Comparison of ENCODE assay signal across 28 mouse cellular contexts in the genomic region with DNA sequence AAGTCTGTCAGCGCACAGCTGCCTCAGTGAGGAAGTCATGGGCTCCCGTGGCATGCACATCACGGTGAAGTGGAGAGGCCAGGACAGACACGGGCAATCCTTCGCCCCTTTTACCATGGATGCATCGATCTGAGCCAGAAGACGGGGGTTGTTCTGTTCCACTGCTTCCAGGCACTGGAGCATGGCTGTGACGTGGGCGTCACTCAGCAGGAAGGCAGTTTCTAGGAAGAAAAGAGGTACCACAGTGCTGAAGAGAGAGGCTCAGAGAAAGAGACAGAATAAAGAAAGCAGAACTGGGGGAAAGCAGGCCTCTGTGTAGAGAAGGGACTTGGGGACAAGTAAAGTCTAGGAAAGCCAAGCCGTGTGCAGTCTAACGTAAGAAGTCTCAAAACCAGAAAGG. TPM values are rescaled to one million over a fixed set of nuclear protein-coding genes. Genes with fewer than 3 reads are reported as not detected.
"Had no signal": no experiment of that assay in that cellular context is flagged by ENCODE, and none has a peak within 500 bp of the region (broad histone marks: within the 10 kb centered on the region; RNA-seq: fewer than 3 reads in every experiment).

No protein-coding gene starts in this region.

- DNase-seq: gastrocnemius, postnatal 14 days; heart, adult 18-20 months; heart, postnatal 10 days; heart, postnatal 4 days; kidney, adult 18-20 months; kidney, adult 8-10 months; kidney, postnatal 14 days; kidney, postnatal 36 days; layer of hippocampus, adult 9-11 months; layer of hippocampus, postnatal 36 days had no signal

- ATAC-seq: forebrain, embryonic 16.5 days; hindbrain, embryonic 16.5 days; inflammation-experienced regulatory T-cells, adult 6 months; intestine, embryonic 15.5 days; intestine, postnatal 0 days; liver, embryonic 12.5 days had no signal

RNA-seq across cellular contexts. Expression of gene Smbd1, which starts 36.8 kb away (rescaled TPM):
- total RNA-seq: gastrocnemius, adult 8-10 months; gastrocnemius, postnatal 14 days; gastrocnemius, postnatal 4 days; granulocyte monocyte progenitor cell, adult 5-6 weeks; heart, adult 18-20 months; heart, adult 8-10 months; heart, postnatal 10 days; heart, postnatal 25 days; heart, postnatal 4 days; layer of hippocampus, adult 18-20 months; layer of hippocampus, adult 8-10 months; layer of hippocampus, postnatal 14 days; layer of hippocampus, postnatal 36 days; left cerebral cortex, adult 8-10 months; left cerebral cortex, postnatal 14 days; left cerebral cortex, postnatal 36 days; liver, adult 2 months had no signal

RNA-seq across cellular contexts. Expression of gene Muc20, which starts 49.9 kb away (rescaled TPM):
- total RNA-seq: granulocyte monocyte progenitor cell, adult 5-6 weeks; layer of hippocampus, adult 18-20 months; layer of hippocampus, postnatal 14 days; layer of hippocampus, postnatal 36 days; left cerebral cortex, adult 8-10 months; left cerebral cortex, postnatal 14 days; left cerebral cortex, postnatal 36 days; liver, adult 2 months had no signal
